Mouse (Mus musculus) gastrocnemius, postnatal 25 days (tissue): ENCODE results near the gene Slc26a1. TPM values are rescaled to one million over a fixed set of nuclear protein-coding genes. Genes with fewer than 3 reads are reported as not detected.

ENCODE experiments used
- total RNA-seq, 2 experiments: library from RNA; stranded (reverse); gene quantifications; 1 replicate in 1 of 2; 2 replicates in 1 of 2; pipeline ENCODE4 v1.2.3; 2021

Slc26a1 gene
- total RNA-seq, 2 experiments from 2014 or later: not detected

Other genes with a start within 250 kb of the Slc26a1 start
- gene Atp5k, start 241.1 kb downstream of the Slc26a1 start, total RNA-seq: 100 to 1,000 TPM; 764 to 791 TPM
- under 1 TPM; 0.67 to 0.95 TPM for gene Mfsd7a, start 226.7 kb downstream of the Slc26a1 start, total RNA-seq
- 10 to 100 TPM; 30.9 to 39.5 TPM for gene Pcgf3, start 214.3 kb downstream of the Slc26a1 start, total RNA-seq
- gene Cplx1, start 125.5 kb downstream of the Slc26a1 start, total RNA-seq: not detected
- 10 to 100 TPM in 1 of 2 experiments, 1 to 10 TPM in 1; 9.2 to 11.8 TPM for gene Gak, start 45.8 kb downstream of the Slc26a1 start, total RNA-seq
- gene Tmem175, start 45.8 kb downstream of the Slc26a1 start, total RNA-seq: 1 to 10 TPM; 5.2 to 5.4 TPM
- gene Idua, start 15.2 kb downstream of the Slc26a1 start, total RNA-seq: 1 to 10 TPM; 7.8 to 9.4 TPM
- gene Dgkq, start 5.9 kb downstream of the Slc26a1 start, total RNA-seq: 1 to 10 TPM; 4.7 to 5.0 TPM
- 10 to 100 TPM; 35.9 to 38.6 TPM for gene Fgfrl1, start 16.8 kb upstream of the Slc26a1 start, total RNA-seq
- not detected for gene Rnf212, start 99.4 kb upstream of the Slc26a1 start, total RNA-seq
- not detected for gene Tmed11, start 119.8 kb upstream of the Slc26a1 start, total RNA-seq
- not detected for gene Vmn2r8, start 133.3 kb upstream of the Slc26a1 start, total RNA-seq
- not detected for gene Vmn2r9, start 177.0 kb upstream of the Slc26a1 start, total RNA-seq